Mouse (Mus musculus): ENCODE data around the gene Tcap. TPM values are rescaled to one million over a fixed set of nuclear protein-coding genes. Genes with fewer than 3 reads are reported as not detected.

The Tcap gene
- polyA plus RNA-seq, 1 experiment from 2014 or later, result 0.40 TPM

DNA sequence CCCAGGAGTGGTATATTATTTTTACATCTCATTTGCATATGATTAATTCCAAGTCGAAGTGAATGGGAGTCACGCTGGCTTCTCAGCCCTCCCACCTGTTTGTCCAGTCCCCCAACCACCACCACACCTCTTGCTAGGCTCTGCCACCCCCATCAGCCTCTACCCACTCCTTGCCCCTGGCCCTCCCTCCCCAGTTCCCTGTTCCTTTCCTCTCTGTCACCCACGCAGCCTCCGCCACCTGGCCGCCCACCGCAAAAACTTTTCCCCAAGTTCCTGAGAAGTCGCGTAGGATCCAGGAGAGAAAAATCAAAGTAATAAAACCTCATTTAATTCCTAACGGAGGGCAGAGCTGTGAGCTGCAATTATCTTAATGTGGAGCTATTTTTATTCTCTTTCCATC is 37.4 kb upstream of the Tcap start:
- WGBS, result 11% methylated on average over 9 of the region's 9 CpGs

DNA sequence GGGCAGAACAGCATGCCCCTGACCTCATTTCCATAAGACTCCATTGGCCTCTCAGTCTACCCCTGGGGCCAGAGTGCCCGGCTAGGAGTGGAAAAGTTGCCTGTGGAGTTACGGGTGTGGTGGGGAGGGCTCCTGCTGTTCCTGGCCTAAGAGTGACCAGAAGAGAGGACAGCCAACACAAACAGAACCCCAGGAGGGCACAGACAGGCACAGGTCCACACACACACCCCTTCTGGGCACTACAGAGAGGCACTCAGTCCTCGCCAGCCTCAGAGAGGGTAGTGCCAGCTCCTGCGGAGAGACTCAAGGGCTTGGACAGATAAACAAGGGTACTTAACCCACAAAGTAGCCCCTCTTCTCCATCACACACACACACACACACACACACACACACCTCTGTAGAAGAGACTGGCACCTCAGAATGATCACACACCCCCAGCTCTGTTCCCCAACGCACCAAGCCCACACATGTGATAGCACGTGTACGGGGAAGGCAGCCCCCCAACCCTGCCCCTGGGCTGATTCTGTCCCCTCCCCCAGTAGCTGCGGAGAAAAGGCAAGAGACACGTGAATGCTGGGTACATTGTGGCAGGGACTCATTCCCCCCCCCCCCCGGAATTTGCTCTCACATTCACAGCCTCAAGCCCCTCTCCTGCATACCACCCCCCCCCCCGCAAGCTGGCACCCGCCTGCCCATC is 36.1 kb upstream of the Tcap start:
- Histone ChIP-seq H3K27me3 (ENCODE audit: low read depth, poor library complexity, severe bottlenecking) (peaks cover 98% of the 10 kb centered on the region), H3K27ac (no peak overlapping the region), H3K4me1 (peaks cover 20% of the 10 kb centered on the region), H3K9me3 (replicated peaks) (no peaks in the 10 kb centered on the region), H3K36me3 (no peaks in the 10 kb centered on the region), H3K4me3 (peak overlapping the region; percentile 52)
- DNase-seq (ENCODE audit: low spot score), result no peak
- WGBS, result 2% methylated on average over 11 of the region's 12 CpGs

More for the DNA sequence above, 37.4 kb upstream of the Tcap start:
- Histone ChIP-seq H3K27ac (no peak overlapping the region), H3K36me3 (no peaks in the 10 kb centered on the region), H3K9me3 (replicated peaks) (no peaks in the 10 kb centered on the region), H3K27me3 (ENCODE audit: low read depth, poor library complexity, severe bottlenecking) (peaks cover 98% of the 10 kb centered on the region), H3K4me1 (peaks cover 27% of the 10 kb centered on the region), H3K4me3 (no peak overlapping the region)
- DNase-seq (ENCODE audit: low spot score), result no peak

DNA sequence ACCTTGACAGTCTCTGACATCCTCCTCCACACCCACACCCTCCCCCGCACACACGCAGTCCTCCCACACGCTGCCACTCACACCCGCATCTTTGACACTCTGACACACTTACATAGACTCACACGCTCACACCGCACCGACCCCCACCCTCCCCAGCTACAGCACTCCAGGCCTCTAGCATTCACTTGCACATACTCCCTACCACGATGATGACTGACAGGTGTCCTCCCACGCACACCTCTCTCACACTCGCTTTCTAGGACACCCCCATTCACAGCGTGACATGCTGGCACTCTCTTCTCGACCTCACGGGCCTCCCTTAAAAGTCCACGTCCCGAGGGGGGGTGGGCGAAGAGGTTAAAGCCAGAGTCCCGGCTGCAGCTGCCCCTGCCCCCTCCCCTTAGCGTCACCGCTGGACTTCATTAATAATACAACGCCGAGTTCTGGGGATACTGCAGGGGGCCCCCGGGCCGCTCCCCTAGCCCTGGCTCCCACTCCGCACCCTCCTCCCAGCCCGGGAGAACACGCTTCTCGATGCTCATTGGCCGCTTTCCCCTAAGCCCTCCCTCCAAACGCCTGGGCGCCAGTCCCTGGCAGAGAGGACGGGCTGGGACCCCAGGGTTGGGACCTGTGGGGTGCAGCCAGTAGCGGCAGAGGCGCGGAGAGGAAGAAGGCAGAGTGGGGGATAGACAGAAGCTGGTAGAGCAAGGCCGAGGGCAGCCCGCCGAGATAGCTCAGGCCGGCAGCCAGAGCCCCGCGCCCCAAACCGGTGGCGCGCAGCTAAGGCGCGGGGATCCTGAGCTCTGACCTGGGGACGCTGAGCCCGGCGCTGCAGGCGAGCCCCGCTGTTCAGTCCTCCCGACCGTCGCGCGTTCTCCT is 35.3 kb upstream of the Tcap start, which contains the start of gene Ppp1r1b:
TSS of gene Ppp1r1b (plus strand) at position 322 of the 879 bp plus-strand sequence.
- DNase-seq (ENCODE audit: low spot score), result peak; percentile 58
- Histone ChIP-seq H3K27ac (0 out of 2 replicates have a peak within 1 kb of the TSS, but pooled peaks have one; percentile 3), H3K4me3 (peak within 1 kb of the TSS; percentile 52), H3K27me3 (ENCODE audit: low read depth, poor library complexity, severe bottlenecking) (peaks cover 99% of the 10 kb centered on the region), H3K36me3 (no peaks in the 10 kb centered on the region), H3K9me3 (replicated peaks) (no peaks in the 10 kb centered on the region), H3K4me1 (peaks cover 17% of the 10 kb centered on the region)
- WGBS, result 1% methylated on average over 55 of the region's 55 CpGs

DNA sequence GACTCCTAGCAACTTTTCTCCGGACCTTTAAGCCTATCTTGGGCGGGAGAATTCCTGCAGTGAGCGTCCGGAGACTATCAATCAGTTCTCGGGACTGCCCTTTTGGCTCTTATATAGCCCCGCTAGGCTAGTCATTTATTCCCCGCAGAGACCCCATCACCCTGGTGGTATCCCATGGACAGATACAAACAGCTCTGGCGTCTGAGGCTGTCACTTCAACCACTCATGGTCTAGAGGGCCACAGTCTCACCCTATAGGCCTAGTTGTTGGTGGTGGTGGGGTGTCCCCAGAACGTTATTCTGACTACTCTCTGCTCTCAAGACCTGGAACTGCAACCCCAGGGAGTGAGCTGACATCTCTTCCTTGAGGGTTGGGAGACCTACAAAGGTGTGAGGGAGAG is 34.3 kb upstream of the Tcap start:
- Histone ChIP-seq H3K4me1 (peaks cover 17% of the 10 kb centered on the region), H3K4me3 (peak overlapping the region; percentile 52), H3K36me3 (no peaks in the 10 kb centered on the region), H3K9me3 (replicated peaks) (no peaks in the 10 kb centered on the region), H3K27ac (no peak overlapping the region), H3K27me3 (ENCODE audit: low read depth, poor library complexity, severe bottlenecking) (peaks cover 99% of the 10 kb centered on the region)
- WGBS, result 1% methylated on average over 9 of the region's 9 CpGs
- DNase-seq (ENCODE audit: low spot score), result no peak

DNA sequence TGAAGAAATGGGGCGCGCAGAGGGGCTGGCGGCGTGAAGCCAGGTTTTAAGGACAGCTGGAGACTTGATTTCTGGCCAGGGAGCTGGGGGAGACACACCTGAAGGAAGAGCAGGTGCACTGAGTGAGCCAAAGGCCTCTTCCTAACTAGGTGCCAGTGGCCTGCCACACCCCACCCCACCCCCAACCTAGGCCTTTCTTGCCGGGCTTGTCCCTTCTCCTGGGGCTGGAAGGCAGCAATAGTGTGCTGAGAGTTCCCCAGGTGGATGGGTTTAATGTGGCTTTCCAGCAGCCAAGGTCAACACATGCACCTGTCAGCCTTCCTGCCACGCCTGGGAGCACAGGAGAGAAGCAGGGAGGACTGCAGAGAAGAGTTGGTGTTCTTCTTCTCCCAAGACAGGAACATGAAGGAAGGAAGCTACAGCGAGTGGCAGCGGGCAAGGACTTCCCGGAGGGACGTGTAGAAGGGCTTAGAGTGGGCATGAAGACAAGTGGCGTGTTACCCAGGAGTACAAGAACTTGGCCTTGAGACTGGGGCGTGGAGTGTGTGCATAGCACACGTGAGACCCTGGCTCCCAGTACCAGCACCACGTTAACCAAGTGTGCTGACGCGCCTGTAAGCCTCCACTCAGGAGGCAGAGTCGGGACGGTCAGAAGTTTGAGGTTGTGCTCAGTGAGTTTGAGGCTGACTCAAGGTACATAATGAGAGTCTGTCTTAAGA is 31.2 kb upstream of the Tcap start:
- no peak for DNase-seq (ENCODE audit: low spot score)

DNA sequence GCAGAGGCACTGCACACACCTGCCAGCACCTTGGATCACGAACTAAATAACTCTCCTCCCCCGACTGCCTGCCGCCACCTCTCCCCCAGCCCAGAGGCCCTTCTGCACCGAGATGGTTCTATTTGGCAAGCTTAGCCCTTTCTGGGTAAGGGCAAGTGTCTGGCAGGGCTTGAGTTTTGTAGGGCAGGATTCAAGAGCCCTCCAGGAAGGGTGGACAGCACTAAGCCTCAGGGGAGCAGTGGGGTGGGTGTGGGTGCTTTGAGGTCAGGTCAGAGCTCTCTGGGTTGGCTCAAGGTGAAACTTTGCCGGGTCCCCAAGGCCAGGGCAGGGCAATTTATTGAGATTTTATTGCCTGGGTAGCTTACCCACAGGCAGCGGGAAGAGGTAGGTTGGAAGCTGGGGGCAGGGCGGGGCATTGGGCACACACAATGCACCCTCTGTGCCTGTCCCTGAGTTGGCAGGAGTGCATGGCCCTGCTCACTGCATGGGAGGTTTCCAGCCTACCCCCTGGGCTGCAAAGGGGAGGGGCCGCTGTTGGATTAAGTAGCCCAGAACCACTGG is 29.9 kb upstream of the Tcap start:
- DNase-seq (ENCODE audit: low spot score), result no peak
- Histone ChIP-seq H3K27me3 (ENCODE audit: low read depth, poor library complexity, severe bottlenecking) (peaks cover 76% of the 10 kb centered on the region), H3K9me3 (replicated peaks) (no peaks in the 10 kb centered on the region), H3K4me1 (peaks cover 34% of the 10 kb centered on the region), H3K36me3 (no peaks in the 10 kb centered on the region), H3K4me3 (no peak overlapping the region), H3K27ac (no peak overlapping the region)
- 30% methylated on average over 8 of the region's 8 CpGs for WGBS

More for the DNA sequence above, 31.2 kb upstream of the Tcap start:
- WGBS, result 74% methylated on average over 18 of the region's 18 CpGs
- H3K4me1 ChIP-seq, result peaks cover 41% of the 10 kb centered on the region
- no peak overlapping the region for H3K4me3 ChIP-seq
- peaks cover 89% of the 10 kb centered on the region for H3K27me3 ChIP-seq (ENCODE audit: low read depth, poor library complexity, severe bottlenecking)
- H3K36me3 ChIP-seq, result no peaks in the 10 kb centered on the region
- H3K9me3 ChIP-seq (replicated peaks), result no peaks in the 10 kb centered on the region
- H3K27ac ChIP-seq, result no peak overlapping the region

DNA sequence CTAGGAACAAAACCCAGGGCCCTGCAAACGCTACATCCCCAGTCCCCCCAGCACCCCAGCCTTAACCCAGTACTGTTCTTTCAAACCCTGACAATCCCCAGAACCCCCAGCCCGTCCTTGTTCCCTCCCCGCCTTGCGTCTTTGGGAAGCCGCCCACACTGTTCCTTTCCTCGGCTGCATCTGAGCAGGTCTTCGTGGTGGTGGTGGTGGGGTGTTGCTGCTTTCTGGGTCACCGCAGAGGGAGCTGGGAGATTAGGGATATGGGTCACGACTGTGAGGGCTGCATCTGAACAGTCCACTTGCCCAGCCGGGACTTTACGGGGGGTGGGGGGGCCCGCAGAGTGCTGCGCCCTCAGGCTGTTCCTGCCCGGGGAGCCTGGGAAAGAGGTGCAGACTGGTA is 29.2 kb upstream of the Tcap start:
- Histone ChIP-seq H3K4me3 (no peak overlapping the region), H3K27me3 (ENCODE audit: low read depth, poor library complexity, severe bottlenecking) (peaks cover 69% of the 10 kb centered on the region), H3K27ac (no peak overlapping the region), H3K9me3 (replicated peaks) (no peaks in the 10 kb centered on the region), H3K36me3 (no peaks in the 10 kb centered on the region), H3K4me1 (peaks cover 36% of the 10 kb centered on the region)
- DNase-seq (ENCODE audit: low spot score), result no peak
- 65% methylated on average over 14 of the region's 14 CpGs for WGBS

DNA sequence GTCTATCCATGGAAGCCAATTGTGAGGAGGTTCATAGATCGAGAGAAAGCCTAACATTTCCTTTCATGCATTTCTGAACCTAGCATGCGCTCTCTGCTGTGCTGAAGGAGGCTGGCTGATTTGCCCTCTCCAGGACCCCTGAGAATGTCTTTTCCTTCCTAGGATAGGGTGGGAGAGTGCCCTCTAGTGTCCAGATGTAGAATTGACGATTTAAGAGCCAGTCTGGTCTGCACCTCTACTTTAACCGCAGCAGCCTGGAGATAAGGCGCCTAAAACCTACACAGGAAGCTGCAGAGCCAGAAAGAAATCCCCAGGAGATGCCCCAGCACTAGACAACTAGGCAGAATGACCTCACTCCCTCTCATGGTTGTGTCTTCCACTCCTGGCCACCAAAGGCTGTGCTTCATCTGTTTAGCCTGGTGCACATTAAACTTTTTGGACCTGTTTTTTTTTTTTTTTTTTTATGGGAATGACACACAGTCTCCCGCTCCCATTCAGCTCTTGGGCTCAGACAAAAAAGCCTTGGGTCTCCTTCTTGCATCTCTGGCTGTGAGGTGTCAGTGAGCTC is 27.8 kb upstream of the Tcap start:
- H3K27ac ChIP-seq, result no peak overlapping the region
- no peak overlapping the region for H3K4me3 ChIP-seq
- H3K27me3 ChIP-seq (ENCODE audit: low read depth, poor library complexity, severe bottlenecking), result peaks cover 55% of the 10 kb centered on the region
- peaks cover 44% of the 10 kb centered on the region for H3K4me1 ChIP-seq
- H3K9me3 ChIP-seq (replicated peaks), result no peaks in the 10 kb centered on the region
- 13% methylated on average over 6 of the region's 6 CpGs for WGBS
- no peak for DNase-seq (ENCODE audit: low spot score)
- no peaks in the 10 kb centered on the region for H3K36me3 ChIP-seq

DNA sequence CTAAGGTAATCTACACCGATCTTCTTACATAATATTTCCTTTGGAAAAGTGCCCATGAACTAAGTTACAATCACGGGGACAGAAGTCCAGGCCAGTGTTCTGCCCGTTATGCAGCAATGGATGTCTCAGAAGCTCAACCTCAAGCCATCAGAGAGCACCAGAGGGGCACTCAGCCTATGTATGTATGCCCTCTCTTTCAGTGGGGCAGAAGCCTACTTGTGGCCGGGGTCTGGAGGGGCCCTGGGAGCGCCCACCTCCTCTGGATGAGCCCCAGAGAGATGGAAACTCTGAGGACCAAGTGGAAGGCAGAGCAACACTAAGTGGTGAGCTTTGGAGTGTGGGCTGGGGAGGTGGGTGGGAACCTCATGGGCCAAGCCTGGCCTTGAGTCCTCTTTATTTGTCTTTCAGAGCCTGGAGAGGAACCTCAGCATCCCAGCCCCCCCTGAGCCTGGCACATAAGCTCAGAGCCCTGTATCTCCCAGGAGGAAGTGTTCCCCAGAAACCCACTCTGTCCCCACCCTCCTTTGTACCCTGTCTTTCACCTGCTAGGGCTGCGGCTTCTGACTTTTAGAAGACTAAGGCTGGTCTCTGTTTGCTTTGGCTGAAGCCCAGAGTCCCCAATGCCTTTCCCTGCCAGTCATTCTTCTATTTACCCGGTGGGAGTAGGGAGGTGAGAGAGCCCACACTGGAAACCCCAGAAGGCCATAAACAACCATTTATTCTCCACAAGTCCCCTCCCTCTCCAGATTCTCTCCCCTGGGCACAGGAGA is 26.8 kb upstream of the Tcap start:
- peaks cover 45% of the 10 kb centered on the region for H3K27me3 ChIP-seq (ENCODE audit: low read depth, poor library complexity, severe bottlenecking)
- H3K36me3 ChIP-seq, result peaks cover 5% of the 10 kb centered on the region; the same call in 1 of the 2 replicates
- no peak for DNase-seq (ENCODE audit: low spot score)
- no peak overlapping the region for H3K4me3 ChIP-seq
- peaks cover 52% of the 10 kb centered on the region for H3K4me1 ChIP-seq
- WGBS, result 78% methylated on average over 7 of the region's 7 CpGs
- no peaks in the 10 kb centered on the region for H3K9me3 ChIP-seq (replicated peaks)
- 0 out of 2 replicates have a peak overlapping the region, but pooled peaks have one; percentile 90 for H3K27ac ChIP-seq

DNA sequence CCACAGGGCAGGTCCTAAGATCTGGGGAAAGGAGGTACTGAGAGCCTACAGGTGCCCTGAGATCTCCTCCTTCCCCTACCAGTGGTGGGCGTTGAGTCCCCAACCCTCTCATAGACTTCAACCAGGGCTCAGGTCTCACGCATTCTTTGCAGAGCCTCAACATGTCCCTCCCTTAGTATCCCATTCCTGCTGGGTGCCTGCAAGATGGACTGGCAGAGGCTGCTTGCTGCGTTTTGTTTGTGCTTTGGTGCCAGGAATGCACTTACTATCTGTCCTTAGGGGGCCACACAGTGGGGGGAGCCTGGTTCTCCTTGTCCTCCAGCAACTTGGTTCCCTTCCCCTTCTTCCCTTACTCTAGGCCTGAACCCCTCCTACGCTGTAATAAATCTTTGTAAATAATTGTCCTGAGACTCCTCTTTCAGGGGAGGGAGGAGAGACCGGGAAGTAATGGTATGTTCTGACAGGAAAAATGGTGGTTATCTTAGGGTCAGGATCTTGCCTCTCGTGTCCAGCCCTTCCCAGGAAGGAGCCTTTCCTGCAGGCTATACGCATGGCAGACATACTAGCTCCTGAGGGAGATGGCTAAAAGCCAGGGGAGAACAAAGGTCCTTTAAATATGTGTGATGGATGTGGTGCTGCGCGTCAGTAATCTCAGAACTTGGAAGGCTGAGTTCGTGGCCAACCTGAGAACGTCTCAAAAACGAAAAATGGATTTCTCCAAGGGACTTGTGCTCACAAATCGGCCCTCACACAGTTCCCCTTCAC is 26.0 kb upstream of the Tcap start:
- Histone ChIP-seq H3K4me3 (peak overlapping the region; percentile 79), H3K4me1 (peaks cover 55% of the 10 kb centered on the region), H3K27ac (peak overlapping the region; percentile 90), H3K9me3 (replicated peaks) (no peaks in the 10 kb centered on the region), H3K27me3 (ENCODE audit: low read depth, poor library complexity, severe bottlenecking) (peaks cover 37% of the 10 kb centered on the region), H3K36me3 (peaks cover 5% of the 10 kb centered on the region; the same call in 1 of the 2 replicates)
- WGBS, result 9% methylated on average over 13 of the region's 13 CpGs
- DNase-seq (ENCODE audit: low spot score), result no peak

Measured in limb, embryonic 10.5 days (tissue).